Mouse (Mus musculus): ENCODE results near the gene Rab5b. TPM values are rescaled to one million over a fixed set of nuclear protein-coding genes. Genes with fewer than 3 reads are reported as not detected.

Gene Rab5b
- polyA plus RNA-seq, 1 experiment from 2014 or later = 51.3 TPM

- WGBS (ENCODE audit: insufficient replicate concordance) = under 1% methylated on average over 60 of the region's 60 CpGs
- no peaks in the 10 kb centered on the region for H3K36me3 ChIP-seq (ENCODE audit: control insufficient read depth, insufficient read depth, low read length)
- peak within 1 kb of the TSS; percentile 73 for H3K4me3 ChIP-seq (ENCODE audit: low read depth, low read length)
- peak; percentile 85 for ATAC-seq (replicated peaks; ENCODE audit: insufficient number of reproducible peaks, low FRiP score, low TSS enrichment)
- H3K4me2 ChIP-seq = peak within 1 kb of the TSS; percentile 95
- peak within 1 kb of the TSS; percentile 57 for H3K27ac ChIP-seq (ENCODE audit: low read depth, low read length)
- peaks cover 5% of the 10 kb centered on the region; the same call in 1 of the 2 replicates for H3K4me1 ChIP-seq (ENCODE audit: control insufficient read depth, insufficient read depth, low read length)
- H3K9ac ChIP-seq (ENCODE audit: low read depth, low read length) = peak within 1 kb of the TSS; percentile 67
- H3K9me3 ChIP-seq (replicated peaks; ENCODE audit: control insufficient read depth, low read length) = no peaks in the 10 kb centered on the region
- peaks cover 2% of the 10 kb centered on the region; the same call in 1 of the 2 replicates for H3K27me3 ChIP-seq (ENCODE audit: control insufficient read depth, insufficient read depth, low read length)
Measured at GRCm38 (mm10) chr10:128673763-128674468, 22.1 kb downstream of the Rab5b start, which contains the start of gene Suox. Suox (minus strand) TSS chr10:128674073.

DNA sequence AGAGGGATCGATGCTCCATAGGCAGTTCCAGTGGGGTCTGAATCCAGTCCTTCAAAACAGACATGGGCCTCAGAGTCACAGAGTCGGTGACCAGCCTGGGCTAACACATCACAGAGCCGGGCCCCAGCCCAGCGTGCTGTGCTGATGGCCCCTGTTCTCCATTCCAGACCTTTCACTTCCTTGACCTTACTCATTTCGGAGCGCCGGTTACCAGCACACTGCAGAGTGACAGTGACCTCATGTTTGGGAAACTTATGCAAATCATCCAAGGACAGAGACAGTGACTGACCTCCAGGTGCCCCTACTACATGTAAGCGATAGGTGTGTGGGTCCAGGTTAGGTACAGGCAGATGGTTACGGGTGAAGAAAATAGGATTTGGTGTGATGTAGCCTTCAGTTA, 24.9 kb downstream of the Rab5b start:
- Histone ChIP-seq H3K4me2 (no peak overlapping the region), H3K27ac (ENCODE audit: low read depth, low read length) (no peak overlapping the region), H3K9me3 (replicated peaks; ENCODE audit: control insufficient read depth, low read length) (no peaks in the 10 kb centered on the region), H3K27me3 (ENCODE audit: control insufficient read depth, insufficient read depth, low read length) (peaks cover 2% of the 10 kb centered on the region; the same call in 1 of the 2 replicates), H3K4me1 (ENCODE audit: control insufficient read depth, insufficient read depth, low read length) (peaks cover 5% of the 10 kb centered on the region; the same call in 1 of the 2 replicates), H3K36me3 (ENCODE audit: control insufficient read depth, insufficient read depth, low read length) (no peaks in the 10 kb centered on the region), H3K4me3 (ENCODE audit: low read depth, low read length) (no peak overlapping the region), H3K9ac (ENCODE audit: low read depth, low read length) (no peak overlapping the region)
- no peak for ATAC-seq (replicated peaks; ENCODE audit: insufficient number of reproducible peaks, low FRiP score, low TSS enrichment)
- WGBS (ENCODE audit: insufficient replicate concordance) = 89% methylated on average over 9 of the region's 9 CpGs

GRCm38 (mm10) chr10:128668790-128669672, 27.0 kb downstream of the Rab5b start:
- H3K9me3 ChIP-seq (replicated peaks; ENCODE audit: control insufficient read depth, low read length) = no peaks in the 10 kb centered on the region
- H3K4me2 ChIP-seq = peak overlapping the region; percentile 95
- peaks cover 2% of the 10 kb centered on the region; the same call in 1 of the 2 replicates for H3K27me3 ChIP-seq (ENCODE audit: control insufficient read depth, insufficient read depth, low read length)
- peak overlapping the region; percentile 73 for H3K9ac ChIP-seq (ENCODE audit: low read depth, low read length)
- H3K4me3 ChIP-seq (ENCODE audit: low read depth, low read length) = peak overlapping the region; percentile 76
- 0 out of 2 replicates have a peak overlapping the region, but pooled peaks have one; percentile 35 for H3K27ac ChIP-seq (ENCODE audit: low read depth, low read length)
- H3K4me1 ChIP-seq (ENCODE audit: control insufficient read depth, insufficient read depth, low read length) = peaks cover 5% of the 10 kb centered on the region; the same call in 1 of the 2 replicates
- no peak for ATAC-seq (replicated peaks; ENCODE audit: insufficient number of reproducible peaks, low FRiP score, low TSS enrichment)
- WGBS (ENCODE audit: insufficient replicate concordance) = under 1% methylated on average over 42 of the region's 42 CpGs
- H3K36me3 ChIP-seq (ENCODE audit: control insufficient read depth, insufficient read depth, low read length) = no peaks in the 10 kb centered on the region

DNA sequence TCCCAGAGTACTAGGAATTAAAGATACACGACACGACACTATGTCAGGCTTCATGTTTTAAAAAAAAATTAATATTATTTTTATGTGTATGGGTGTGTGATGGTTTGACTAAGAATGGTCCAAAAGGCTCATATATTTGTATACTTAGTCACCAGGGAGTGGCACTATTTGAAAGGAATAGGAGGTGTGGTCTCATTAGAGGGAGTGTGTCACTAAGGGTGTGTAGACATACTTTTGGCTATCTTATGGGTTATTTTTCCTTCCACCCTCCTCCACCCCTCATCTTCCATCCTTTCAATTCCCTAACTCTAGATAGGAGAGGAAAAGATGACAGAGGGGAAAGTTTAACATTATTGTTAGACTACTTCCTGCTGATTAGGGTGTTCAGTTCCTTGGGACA, 30.3 kb downstream of the Rab5b start:
- 86% methylated on average over 2 of the region's 2 CpGs for WGBS (ENCODE audit: insufficient replicate concordance)
- Histone ChIP-seq H3K4me3 (ENCODE audit: low read depth, low read length) (no peak overlapping the region), H3K9ac (ENCODE audit: low read depth, low read length) (no peak overlapping the region), H3K4me1 (ENCODE audit: control insufficient read depth, insufficient read depth, low read length) (no peaks in the 10 kb centered on the region), H3K27ac (ENCODE audit: low read depth, low read length) (no peak overlapping the region), H3K36me3 (ENCODE audit: control insufficient read depth, insufficient read depth, low read length) (no peaks in the 10 kb centered on the region), H3K4me2 (no peak overlapping the region), H3K27me3 (ENCODE audit: control insufficient read depth, insufficient read depth, low read length) (peaks cover 2% of the 10 kb centered on the region; the same call in 1 of the 2 replicates), H3K9me3 (replicated peaks; ENCODE audit: control insufficient read depth, low read length) (no peaks in the 10 kb centered on the region)
- ATAC-seq (replicated peaks; ENCODE audit: insufficient number of reproducible peaks, low FRiP score, low TSS enrichment) = no peak

DNA sequence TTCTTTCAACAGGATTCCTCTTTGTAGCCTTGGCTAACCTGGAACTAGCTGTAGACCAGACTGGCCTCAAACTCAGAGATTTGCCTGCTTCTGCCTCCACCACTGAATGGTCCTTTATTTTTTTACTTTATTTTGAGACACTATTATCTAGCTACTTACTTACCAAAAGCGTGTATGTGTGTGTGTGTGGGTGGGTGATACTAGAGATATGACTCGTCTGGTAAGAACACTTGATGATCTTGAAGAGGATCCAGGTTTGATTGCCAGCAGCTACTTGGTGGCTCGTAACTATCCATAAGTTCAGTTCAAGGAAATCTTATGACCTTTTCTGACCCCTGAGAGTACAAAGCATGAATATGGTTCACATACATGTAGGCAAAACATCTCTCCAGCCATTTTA, 30.8 kb downstream of the Rab5b start:
- H3K4me3 ChIP-seq (ENCODE audit: low read depth, low read length) = no peak overlapping the region
- 70% methylated on average over 3 of the region's 3 CpGs for WGBS (ENCODE audit: insufficient replicate concordance)

DNA sequence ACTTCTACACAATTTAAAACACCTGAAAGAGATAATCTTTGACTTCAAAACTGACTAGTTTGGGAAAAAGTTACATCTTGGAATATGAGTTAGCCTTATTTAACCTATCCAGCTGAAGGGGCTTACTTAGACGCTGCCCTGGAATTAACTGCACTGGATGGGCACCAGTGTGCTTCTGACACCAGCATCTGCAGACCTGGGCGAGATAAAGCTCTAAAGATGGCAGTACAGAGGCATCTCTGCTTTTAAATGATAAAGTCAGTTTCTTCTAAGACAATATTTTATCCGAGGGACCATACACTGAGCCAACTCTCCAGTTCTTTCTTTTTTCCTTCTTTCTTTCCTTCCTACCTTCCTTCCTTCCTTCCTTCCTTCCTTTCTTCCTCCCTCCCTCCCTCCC, 31.3 kb downstream of the Rab5b start:
- Histone ChIP-seq H3K9ac (ENCODE audit: low read depth, low read length) (no peak overlapping the region), H3K9me3 (replicated peaks; ENCODE audit: control insufficient read depth, low read length) (no peaks in the 10 kb centered on the region), H3K4me3 (ENCODE audit: low read depth, low read length) (no peak overlapping the region), H3K27me3 (ENCODE audit: control insufficient read depth, insufficient read depth, low read length) (no peaks in the 10 kb centered on the region), H3K4me1 (ENCODE audit: control insufficient read depth, insufficient read depth, low read length) (no peaks in the 10 kb centered on the region), H3K36me3 (ENCODE audit: control insufficient read depth, insufficient read depth, low read length) (no peaks in the 10 kb centered on the region), H3K4me2 (no peak overlapping the region), H3K27ac (ENCODE audit: low read depth, low read length) (no peak overlapping the region)
- no peak for ATAC-seq (replicated peaks; ENCODE audit: insufficient number of reproducible peaks, low FRiP score, low TSS enrichment)
- 62% methylated on average over 3 of the region's 3 CpGs for WGBS (ENCODE audit: insufficient replicate concordance)

More for the DNA sequence above, 30.8 kb downstream of the Rab5b start:
- no peak for ATAC-seq (replicated peaks; ENCODE audit: insufficient number of reproducible peaks, low FRiP score, low TSS enrichment)
- no peaks in the 10 kb centered on the region for H3K9me3 ChIP-seq (replicated peaks; ENCODE audit: control insufficient read depth, low read length)
- no peaks in the 10 kb centered on the region for H3K4me1 ChIP-seq (ENCODE audit: control insufficient read depth, insufficient read depth, low read length)
- H3K27me3 ChIP-seq (ENCODE audit: control insufficient read depth, insufficient read depth, low read length) = peaks cover 2% of the 10 kb centered on the region; the same call in 1 of the 2 replicates
- no peaks in the 10 kb centered on the region for H3K36me3 ChIP-seq (ENCODE audit: control insufficient read depth, insufficient read depth, low read length)
- no peak overlapping the region for H3K4me2 ChIP-seq
- H3K27ac ChIP-seq (ENCODE audit: low read depth, low read length) = no peak overlapping the region
- H3K9ac ChIP-seq (ENCODE audit: low read depth, low read length) = no peak overlapping the region

- WGBS (ENCODE audit: insufficient replicate concordance) = 50% methylated on average over 5 of the region's 5 CpGs
- no peak for ATAC-seq (replicated peaks; ENCODE audit: insufficient number of reproducible peaks, low FRiP score, low TSS enrichment)
- H3K9me3 ChIP-seq (replicated peaks; ENCODE audit: control insufficient read depth, low read length) = no peaks in the 10 kb centered on the region
Measured at GRCm38 (mm10) chr10:128663441-128664220, 32.4 kb downstream of the Rab5b start.

DNA sequence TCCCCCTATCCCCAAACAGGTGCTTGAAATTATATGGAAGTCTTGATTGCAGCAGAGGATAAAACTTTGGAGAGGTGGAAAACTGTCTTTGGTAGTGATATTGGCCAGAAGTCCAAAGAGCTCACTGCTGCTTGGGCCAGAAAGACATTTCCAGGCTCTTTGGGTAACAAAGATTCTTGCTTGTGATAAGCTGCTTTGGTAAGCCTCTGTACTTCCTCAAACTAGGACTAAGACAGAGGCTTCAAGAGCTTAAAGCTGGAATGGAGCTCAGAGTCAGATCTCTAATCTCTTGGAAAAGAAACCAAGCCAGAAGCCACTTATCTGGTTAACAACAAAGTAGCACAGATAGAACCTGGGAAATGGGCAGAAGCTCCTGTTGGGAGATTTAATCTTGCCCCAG, 33.6 kb downstream of the Rab5b start:
- H3K27me3 ChIP-seq (ENCODE audit: control insufficient read depth, insufficient read depth, low read length) = no peaks in the 10 kb centered on the region
- no peaks in the 10 kb centered on the region for H3K4me1 ChIP-seq (ENCODE audit: control insufficient read depth, insufficient read depth, low read length)
- H3K4me3 ChIP-seq (ENCODE audit: low read depth, low read length) = no peak overlapping the region
- no peak overlapping the region for H3K4me2 ChIP-seq
- no peaks in the 10 kb centered on the region for H3K9me3 ChIP-seq (replicated peaks; ENCODE audit: control insufficient read depth, low read length)
- H3K9ac ChIP-seq (ENCODE audit: low read depth, low read length) = no peak overlapping the region
- H3K27ac ChIP-seq (ENCODE audit: low read depth, low read length) = no peak overlapping the region
- ATAC-seq (replicated peaks; ENCODE audit: insufficient number of reproducible peaks, low FRiP score, low TSS enrichment) = no peak
- no peaks in the 10 kb centered on the region for H3K36me3 ChIP-seq (ENCODE audit: control insufficient read depth, insufficient read depth, low read length)

More at GRCm38 (mm10) chr10:128663441-128664220, 32.4 kb downstream of the Rab5b start:
- Histone ChIP-seq H3K27ac (ENCODE audit: low read depth, low read length) (no peak overlapping the region), H3K4me3 (ENCODE audit: low read depth, low read length) (no peak overlapping the region), H3K4me2 (no peak overlapping the region), H3K36me3 (ENCODE audit: control insufficient read depth, insufficient read depth, low read length) (no peaks in the 10 kb centered on the region), H3K4me1 (ENCODE audit: control insufficient read depth, insufficient read depth, low read length) (no peaks in the 10 kb centered on the region), H3K9ac (ENCODE audit: low read depth, low read length) (no peak overlapping the region), H3K27me3 (ENCODE audit: control insufficient read depth, insufficient read depth, low read length) (no peaks in the 10 kb centered on the region)
